Mouse (Mus musculus) cerebellum, adult 11 months (tissue): Measurements from ENCODE around the gene Sergef.

Experiments used
- DNase-seq: peaks from one replicate; pipeline ENCODE4 v3.0.0; 2022

Sergef gene

DNA sequence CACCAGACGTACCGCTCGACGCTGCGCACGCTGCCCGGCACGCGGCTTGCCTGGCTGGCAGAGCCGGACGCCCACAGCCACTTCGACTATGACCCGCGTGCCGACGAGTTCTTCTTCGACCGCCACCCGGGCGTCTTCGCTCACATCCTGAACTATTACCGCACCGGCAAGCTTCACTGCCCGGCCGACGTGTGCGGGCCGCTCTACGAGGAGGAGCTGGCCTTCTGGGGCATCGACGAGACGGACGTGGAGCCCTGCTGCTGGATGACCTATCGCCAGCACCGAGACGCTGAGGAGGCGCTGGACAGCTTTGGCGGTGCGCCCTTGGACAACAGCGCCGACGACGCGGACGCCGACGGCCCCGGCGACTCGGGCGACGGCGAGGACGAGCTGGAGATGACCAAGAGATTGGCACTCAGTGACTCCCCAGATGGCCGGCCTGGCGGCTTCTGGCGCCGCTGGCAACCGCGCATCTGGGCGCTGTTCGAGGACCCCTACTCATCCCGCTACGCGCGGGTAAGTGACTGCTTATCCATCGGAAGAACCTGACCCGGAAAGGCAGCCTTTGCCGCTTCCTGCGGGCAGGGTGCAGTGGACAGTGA lies 241.8 kb downstream of the Sergef start:
- DNase-seq = peak; percentile 51

GRCm38 (mm10) chr7:46396928-46397731 lies 242.5 kb downstream of the Sergef start:
- DNase-seq = peak; percentile 67

DNA sequence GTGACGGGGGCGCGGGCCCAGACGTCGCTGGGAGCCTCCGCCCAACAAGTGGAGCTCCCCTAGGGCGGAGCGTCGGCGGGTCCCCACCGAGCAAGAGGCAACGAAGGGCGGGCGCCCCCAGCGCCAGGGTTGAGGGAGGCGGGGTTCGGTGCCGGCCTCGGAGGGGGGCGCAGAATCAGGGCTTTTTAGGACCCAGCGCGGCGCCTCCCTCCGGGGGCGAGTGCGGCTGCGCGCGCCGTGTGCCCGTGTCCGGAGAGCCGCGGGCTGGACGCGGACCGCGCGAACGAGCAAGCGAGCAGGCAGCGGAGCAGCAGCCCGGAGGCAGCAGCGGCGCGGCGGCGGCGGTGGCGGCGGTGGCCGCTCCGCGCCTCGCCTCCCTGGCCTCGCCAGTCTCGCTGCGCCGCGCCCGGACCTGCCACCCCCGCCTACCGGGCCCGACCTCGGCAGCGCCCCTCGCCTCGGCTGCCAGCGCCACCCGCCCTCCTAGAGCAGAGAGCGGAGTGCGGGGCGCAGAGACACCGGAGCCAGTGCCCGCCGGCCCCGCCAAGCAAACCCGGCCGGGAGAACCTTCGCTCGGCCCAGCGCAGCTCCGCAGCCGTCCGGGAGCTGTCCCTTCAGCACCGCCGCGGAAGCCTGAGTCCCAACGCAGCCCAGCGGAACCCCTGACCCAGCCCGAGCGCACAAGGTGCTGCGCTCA lies 243.2 kb downstream of the Sergef start, which contains the start of gene Kcnc1:
Kcnc1 (plus strand) TSS at position 267 of the 697 bp plus-strand sequence.
- peak; percentile 85 for DNase-seq

GRCm38 (mm10) chr7:46395571-46395970 lies 244.0 kb downstream of the Sergef start:
- DNase-seq = peak; percentile 33

GRCm38 (mm10) chr7:46394933-46395332 lies 244.7 kb downstream of the Sergef start:
- peak; percentile 44 for DNase-seq

- DNase-seq = peak; percentile 41
Measured at GRCm38 (mm10) chr7:46393718-46394511, 245.7 kb downstream of the Sergef start.
